Mouse (Mus musculus): ENCODE data around the gene Ccdc36. TPM values are rescaled to one million over a fixed set of nuclear protein-coding genes. Genes with fewer than 3 reads are reported as not detected.

Ccdc36 gene
- polyA plus RNA-seq, 1 experiment from 2014 or later: 1.1 TPM

DNA sequence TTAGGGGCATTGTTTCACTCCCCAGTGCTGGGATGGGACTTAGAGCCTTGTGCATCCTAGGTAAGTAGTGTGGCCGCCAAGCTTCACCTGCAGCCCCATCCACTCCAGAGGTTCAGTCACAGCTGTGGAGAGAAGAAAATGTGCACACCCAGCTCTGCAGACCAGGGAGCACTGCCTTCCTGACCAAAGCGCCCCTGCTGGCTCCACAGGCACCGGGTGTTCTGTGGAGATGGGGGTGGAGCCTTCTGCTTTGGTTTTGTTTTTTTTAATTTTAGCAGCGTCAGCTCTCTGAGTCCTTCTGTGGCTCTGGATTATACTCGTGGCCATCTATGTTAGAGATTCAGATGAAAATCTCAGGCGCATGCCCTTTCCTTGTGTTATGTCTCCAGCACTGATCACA lies 39.1 kb downstream of the Ccdc36 start:
- no peak for DNase-seq (ENCODE audit: low spot score)
- H3K27ac ChIP-seq (replicated peaks): no peak overlapping the region
- H3K27me3 ChIP-seq (ENCODE audit: low read depth, poor library complexity, severe bottlenecking): no peaks in the 10 kb centered on the region
- no peak overlapping the region for H3K4me3 ChIP-seq
- 88% methylated on average over 6 of the region's 6 CpGs for WGBS
- H3K9me3 ChIP-seq (replicated peaks): no peaks in the 10 kb centered on the region
- H3K4me1 ChIP-seq: peaks cover 16% of the 10 kb centered on the region
- peaks cover 97% of the 10 kb centered on the region for H3K36me3 ChIP-seq

DNA sequence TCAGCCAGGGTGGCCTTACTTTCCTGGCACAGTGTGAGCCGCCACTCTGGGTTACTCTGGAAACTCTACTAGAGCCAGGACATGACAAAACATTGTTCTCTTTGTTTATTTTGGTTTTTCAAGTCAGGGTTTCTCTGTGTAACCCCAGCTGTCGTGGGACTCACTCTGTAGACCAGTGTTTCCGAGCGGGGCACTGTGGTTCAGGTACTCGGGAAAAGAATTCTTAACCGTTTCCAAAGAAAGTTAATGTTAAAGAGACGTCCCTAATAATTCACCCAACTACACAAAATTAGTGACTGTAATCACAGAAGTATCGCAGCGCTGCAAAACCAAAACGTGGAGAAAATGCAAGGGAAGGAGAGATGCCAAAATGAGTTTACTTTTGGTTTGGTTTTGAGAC lies 39.7 kb downstream of the Ccdc36 start:
- Histone ChIP-seq H3K4me1 (peaks cover 16% of the 10 kb centered on the region), H3K27me3 (ENCODE audit: low read depth, poor library complexity, severe bottlenecking) (no peaks in the 10 kb centered on the region), H3K27ac (replicated peaks) (no peak overlapping the region), H3K4me3 (no peak overlapping the region), H3K9me3 (replicated peaks) (no peaks in the 10 kb centered on the region), H3K36me3 (peaks cover 97% of the 10 kb centered on the region)
- DNase-seq (ENCODE audit: low spot score): no peak
- WGBS: 88% methylated on average over 10 of the region's 10 CpGs

DNA sequence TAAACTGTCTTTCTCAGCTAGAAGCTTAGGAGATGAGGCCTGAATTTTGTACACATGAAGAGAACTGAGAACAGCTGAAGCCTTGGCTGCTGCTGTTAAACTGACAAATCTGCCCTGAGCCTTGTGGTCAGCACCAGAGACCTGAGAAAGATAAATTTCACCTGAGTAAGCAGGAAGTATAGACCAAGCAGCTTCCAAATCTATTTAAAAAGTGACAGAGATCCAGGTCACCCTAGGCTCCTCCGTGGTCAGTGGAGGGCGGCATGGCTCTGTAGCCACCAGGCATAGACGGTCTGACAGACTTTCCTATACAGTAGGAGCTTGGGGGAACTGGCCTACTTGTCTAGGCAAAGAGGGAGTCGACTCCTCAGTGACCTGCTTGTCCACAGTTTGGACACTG lies 41.5 kb downstream of the Ccdc36 start:
- no peak for DNase-seq (ENCODE audit: low spot score)
- Histone ChIP-seq H3K4me3 (no peak overlapping the region), H3K36me3 (peaks cover 97% of the 10 kb centered on the region), H3K9me3 (replicated peaks) (no peaks in the 10 kb centered on the region), H3K27ac (replicated peaks) (no peak overlapping the region), H3K27me3 (ENCODE audit: low read depth, poor library complexity, severe bottlenecking) (no peaks in the 10 kb centered on the region), H3K4me1 (peaks cover 3% of the 10 kb centered on the region; the same call in 1 of the 2 replicates)
- WGBS: 92% methylated on average over 4 of the region's 4 CpGs

DNA sequence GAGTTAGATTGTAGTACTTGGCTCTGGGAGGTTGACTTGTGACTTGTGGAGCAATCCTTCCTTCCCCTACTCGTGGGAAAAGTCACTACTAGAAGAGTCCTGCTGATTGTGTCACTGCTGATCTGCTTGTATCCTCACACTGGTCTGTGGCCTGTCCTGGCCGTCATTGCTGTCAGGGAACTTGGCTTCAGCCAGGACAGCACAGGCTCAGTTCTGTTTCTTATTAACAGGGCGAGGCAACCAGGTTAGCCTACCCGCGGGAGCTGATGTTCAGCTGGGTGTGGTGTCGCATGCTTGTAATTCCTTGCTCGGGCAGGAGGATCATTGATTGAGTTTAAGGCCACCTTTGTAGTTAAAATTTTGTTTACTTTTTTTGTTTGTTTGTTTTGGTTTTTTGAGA lies 43.3 kb downstream of the Ccdc36 start:
- no peak for DNase-seq (ENCODE audit: low spot score)
- Histone ChIP-seq H3K27ac (replicated peaks) (no peak overlapping the region), H3K4me3 (no peak overlapping the region), H3K9me3 (replicated peaks) (no peaks in the 10 kb centered on the region), H3K27me3 (ENCODE audit: low read depth, poor library complexity, severe bottlenecking) (no peaks in the 10 kb centered on the region), H3K36me3 (peaks cover 97% of the 10 kb centered on the region), H3K4me1 (no peaks in the 10 kb centered on the region)
- WGBS: 82% methylated on average over 7 of the region's 7 CpGs

DNA sequence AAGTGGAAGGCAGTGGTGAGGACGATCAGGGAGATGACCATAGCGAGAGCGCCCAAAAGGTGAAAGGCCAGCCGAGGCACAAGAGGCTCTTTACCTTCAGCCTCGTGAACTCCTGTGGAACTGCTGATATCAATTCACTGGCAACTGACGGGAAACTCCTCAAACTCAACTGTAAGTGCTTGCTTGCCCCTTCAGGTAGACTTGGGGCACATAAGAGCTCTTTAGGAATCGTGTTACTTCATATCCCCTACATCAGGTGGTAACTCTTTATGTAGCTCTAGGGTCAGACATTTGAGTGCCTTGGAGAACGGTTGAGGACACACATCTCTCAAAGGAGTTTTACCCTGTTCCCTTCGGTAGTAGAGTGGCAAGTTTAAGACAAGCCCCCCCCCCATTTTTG lies 46.9 kb downstream of the Ccdc36 start:
- Histone ChIP-seq H3K4me1 (no peaks in the 10 kb centered on the region), H3K4me3 (no peak overlapping the region), H3K9me3 (replicated peaks) (no peaks in the 10 kb centered on the region), H3K27ac (replicated peaks) (no peak overlapping the region), H3K36me3 (peaks cover 98% of the 10 kb centered on the region), H3K27me3 (ENCODE audit: low read depth, poor library complexity, severe bottlenecking) (no peaks in the 10 kb centered on the region)
- no peak for DNase-seq (ENCODE audit: low spot score)
- 93% methylated on average over 9 of the region's 9 CpGs for WGBS

DNA sequence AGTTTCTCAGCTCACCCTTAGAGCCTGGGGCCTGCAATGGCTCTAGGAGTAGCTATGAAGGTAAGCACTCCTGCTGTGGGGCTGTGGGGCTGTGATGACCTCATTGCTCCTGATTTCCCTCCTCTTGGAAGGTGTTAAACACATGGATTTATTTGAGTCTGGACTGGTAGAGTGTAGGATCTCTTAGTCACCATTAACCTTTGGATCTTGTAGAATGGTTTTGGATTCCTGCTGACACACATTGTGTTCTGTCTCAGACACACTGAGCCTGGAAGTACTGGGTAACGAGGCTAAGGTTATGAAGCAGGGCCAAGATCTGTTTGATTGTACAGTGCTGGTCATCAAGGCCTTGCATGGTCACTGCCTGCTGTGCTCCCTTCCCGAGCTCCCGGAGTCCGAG lies 49.0 kb downstream of the Ccdc36 start:
- peaks cover 98% of the 10 kb centered on the region for H3K36me3 ChIP-seq
- DNase-seq (ENCODE audit: low spot score): no peak
- H3K4me1 ChIP-seq: no peaks in the 10 kb centered on the region

DNA sequence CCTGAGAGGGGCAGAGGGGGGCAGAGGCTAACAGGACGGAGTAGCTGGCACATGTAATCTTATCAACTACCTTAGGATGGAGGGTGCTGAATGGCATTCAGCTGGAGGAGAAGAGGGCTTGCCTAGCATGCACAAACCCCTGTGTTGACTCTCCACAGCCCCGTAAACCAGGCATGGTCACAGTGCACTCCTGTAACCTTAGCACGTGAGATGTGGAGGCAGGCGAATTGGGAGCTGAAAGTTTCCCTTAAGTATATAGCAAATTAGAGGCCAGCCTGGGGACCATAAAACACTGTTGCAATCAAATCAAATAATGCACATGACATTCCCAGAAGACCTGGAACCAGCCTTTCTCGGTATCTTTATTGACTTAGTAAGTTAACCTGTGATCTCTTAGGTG lies 49.5 kb downstream of the Ccdc36 start:
- peaks cover 98% of the 10 kb centered on the region for H3K36me3 ChIP-seq
- H3K4me1 ChIP-seq: no peaks in the 10 kb centered on the region
- 90% methylated on average over 5 of the region's 5 CpGs for WGBS

More for the DNA sequence above, 49.0 kb downstream of the Ccdc36 start:
- Histone ChIP-seq H3K4me3 (no peak overlapping the region), H3K27me3 (ENCODE audit: low read depth, poor library complexity, severe bottlenecking) (no peaks in the 10 kb centered on the region), H3K27ac (replicated peaks) (no peak overlapping the region), H3K9me3 (replicated peaks) (no peaks in the 10 kb centered on the region)
- WGBS: 92% methylated on average over 4 of the region's 4 CpGs

DNA sequence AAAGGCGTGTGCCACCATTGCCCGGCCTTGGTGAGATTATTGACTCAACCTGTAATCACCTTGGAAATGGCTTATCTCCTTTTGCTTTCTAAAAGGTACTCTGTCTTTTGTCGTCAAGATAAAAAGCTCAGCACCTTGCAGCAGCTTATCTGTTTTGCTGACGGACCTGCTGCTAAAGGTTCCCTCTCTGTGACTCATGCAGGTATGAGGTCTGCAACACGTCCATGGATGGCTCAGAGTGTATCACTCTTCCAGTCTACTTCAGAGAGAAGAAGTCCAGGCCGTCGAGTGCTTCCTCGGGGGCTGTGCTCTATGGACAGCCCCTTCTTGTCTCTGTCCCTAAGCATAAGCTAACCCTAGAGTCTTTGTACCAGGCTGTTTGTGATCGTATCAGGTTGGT lies 50.0 kb downstream of the Ccdc36 start:
- Histone ChIP-seq H3K36me3 (peaks cover 98% of the 10 kb centered on the region), H3K4me1 (no peaks in the 10 kb centered on the region), H3K4me3 (no peak overlapping the region), H3K27me3 (ENCODE audit: low read depth, poor library complexity, severe bottlenecking) (no peaks in the 10 kb centered on the region), H3K27ac (replicated peaks) (no peak overlapping the region), H3K9me3 (replicated peaks) (no peaks in the 10 kb centered on the region)
- WGBS: 91% methylated on average over 9 of the region's 9 CpGs
- DNase-seq (ENCODE audit: low spot score): no peak

More for the DNA sequence above, 49.5 kb downstream of the Ccdc36 start:
- H3K27me3 ChIP-seq (ENCODE audit: low read depth, poor library complexity, severe bottlenecking): no peaks in the 10 kb centered on the region
- H3K9me3 ChIP-seq (replicated peaks): no peaks in the 10 kb centered on the region
- no peak for DNase-seq (ENCODE audit: low spot score)
- H3K4me3 ChIP-seq: no peak overlapping the region
- H3K27ac ChIP-seq (replicated peaks): no peak overlapping the region

Other genes with a start within 250 kb of the Ccdc36 start
- gene Bsn, start 238.1 kb downstream of the Ccdc36 start, polyA plus RNA-seq (2016; fragmentation: Nextera tagmentation; extraction: Ambion mirVana): 1.1 and 1.7 TPM in 2 replicates
- 71.1 and 77.0 TPM in 2 replicates for gene Dag1, start 164.5 kb downstream of the Ccdc36 start, polyA plus RNA-seq (2016; fragmentation: Nextera tagmentation; extraction: Ambion mirVana)
- 44.4 and 57.3 TPM in 2 replicates for gene Nicn1, start 138.1 kb downstream of the Ccdc36 start, polyA plus RNA-seq (2016; fragmentation: Nextera tagmentation; extraction: Ambion mirVana)
- 37.9 and 39.2 TPM in 2 replicates for gene Amt, start 131.6 kb downstream of the Ccdc36 start, polyA plus RNA-seq (2016; fragmentation: Nextera tagmentation; extraction: Ambion mirVana)
- gene Rhoa, start 122.4 kb downstream of the Ccdc36 start, polyA plus RNA-seq (2016; fragmentation: Nextera tagmentation; extraction: Ambion mirVana): 272 and 276 TPM in 2 replicates
- 17.8 and 26.2 TPM in 2 replicates for gene Tcta, start 122.3 kb downstream of the Ccdc36 start, polyA plus RNA-seq (2016; fragmentation: Nextera tagmentation; extraction: Ambion mirVana)
- 767 and 792 TPM in 2 replicates for gene Gpx1, start 89.6 kb downstream of the Ccdc36 start, polyA plus RNA-seq (2016; fragmentation: Nextera tagmentation; extraction: Ambion mirVana)
- gene Usp4, start 80.6 kb downstream of the Ccdc36 start, polyA plus RNA-seq (2016; fragmentation: Nextera tagmentation; extraction: Ambion mirVana): 119 and 140 TPM in 2 replicates
- gene 1700102P08Rik, start 35.7 kb downstream of the Ccdc36 start, polyA plus RNA-seq (2016; fragmentation: Nextera tagmentation; extraction: Ambion mirVana): 1.1 and 1.2 TPM in 2 replicates
- not detected in 2 replicates for gene BC048562, start 8.0 kb upstream of the Ccdc36 start, polyA plus RNA-seq (2016; fragmentation: Nextera tagmentation; extraction: Ambion mirVana)
- gene Ccdc71, start 32.0 kb upstream of the Ccdc36 start, polyA plus RNA-seq (2016; fragmentation: Nextera tagmentation; extraction: Ambion mirVana): 58.2 and 59.4 TPM in 2 replicates
- 43.1 and 52.1 TPM in 2 replicates for gene Klhdc8b, start 33.1 kb upstream of the Ccdc36 start, polyA plus RNA-seq (2016; fragmentation: Nextera tagmentation; extraction: Ambion mirVana)
- 42.7 and 46.2 TPM in 2 replicates for gene Lamb2, start 51.3 kb upstream of the Ccdc36 start, polyA plus RNA-seq (2016; fragmentation: Nextera tagmentation; extraction: Ambion mirVana)
- gene Usp19, start 62.1 kb upstream of the Ccdc36 start, polyA plus RNA-seq (2016; fragmentation: Nextera tagmentation; extraction: Ambion mirVana): 79.4 and 91.6 TPM in 2 replicates
- gene Qars, start 79.2 kb upstream of the Ccdc36 start, polyA plus RNA-seq (2016; fragmentation: Nextera tagmentation; extraction: Ambion mirVana): 112 and 115 TPM in 2 replicates
- 150 and 171 TPM in 2 replicates for gene Qrich1, start 88.3 kb upstream of the Ccdc36 start, polyA plus RNA-seq (2016; fragmentation: Nextera tagmentation; extraction: Ambion mirVana)
- 202 and 239 TPM in 2 replicates for gene Impdh2, start 131.8 kb upstream of the Ccdc36 start, polyA plus RNA-seq (2016; fragmentation: Nextera tagmentation; extraction: Ambion mirVana)
- gene Ndufaf3, start 138.9 kb upstream of the Ccdc36 start, polyA plus RNA-seq (2016; fragmentation: Nextera tagmentation; extraction: Ambion mirVana): 47.0 and 50.0 TPM in 2 replicates
- 196 and 221 TPM in 2 replicates for gene Dalrd3, start 141.4 kb upstream of the Ccdc36 start, polyA plus RNA-seq (2016; fragmentation: Nextera tagmentation; extraction: Ambion mirVana)
- 195 and 250 TPM in 2 replicates for gene Wdr6, start 150.3 kb upstream of the Ccdc36 start, polyA plus RNA-seq (2016; fragmentation: Nextera tagmentation; extraction: Ambion mirVana)
- 13.8 and 14.7 TPM in 2 replicates for gene P4htm, start 169.2 kb upstream of the Ccdc36 start, polyA plus RNA-seq (2016; fragmentation: Nextera tagmentation; extraction: Ambion mirVana)
- 66.8 and 72.6 TPM in 2 replicates for gene Arih2, start 220.9 kb upstream of the Ccdc36 start, polyA plus RNA-seq (2016; fragmentation: Nextera tagmentation; extraction: Ambion mirVana)
- 34.5 and 36.2 TPM in 2 replicates for gene Slc25a20, start 233.6 kb upstream of the Ccdc36 start, polyA plus RNA-seq (2016; fragmentation: Nextera tagmentation; extraction: Ambion mirVana)